Mouse (Mus musculus): ENCODE measurements around the gene Nmt1.

- TF ChIP-seq CTCF (IDR thresholded peaks at IDR 0.05; ENCODE audit: extremely low read depth, insufficient read depth, low read length) (no peak), POLR2A (IDR thresholded peaks at IDR 0.05; ENCODE audit: extremely low read depth, insufficient read depth, low read length) (no peak)
Observed at GRCm38 (mm10) chr11:103068272-103068671, 40.3 kb downstream of the Nmt1 start.
